Comparison of ENCODE assay signal across 16 mouse cellular contexts in the genomic region with DNA sequence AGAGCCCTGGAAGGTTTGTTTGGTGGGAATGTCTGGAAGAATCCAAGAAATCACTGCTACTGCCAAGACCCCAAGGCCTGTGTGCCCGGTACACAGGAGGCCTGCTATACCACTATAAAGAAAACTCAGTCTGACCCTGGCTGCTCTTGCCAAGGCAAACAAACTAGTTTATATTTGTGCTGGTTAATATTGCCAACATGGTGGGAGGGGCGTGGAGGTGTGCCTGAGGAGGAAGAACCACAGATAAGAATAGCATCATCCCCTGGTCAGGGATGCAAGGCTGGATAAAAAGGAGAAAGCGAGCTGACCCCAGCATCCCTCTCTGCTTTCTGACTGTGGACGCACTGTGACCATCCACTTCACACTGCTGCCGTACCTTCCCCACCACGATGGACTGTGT.
"Had no signal": no experiment of that assay in that cellular context is flagged by ENCODE, and none has a peak within 500 bp of the region (broad histone marks: within the 10 kb centered on the region; RNA-seq: fewer than 3 reads in every experiment).

No protein-coding gene starts in this region.

- H3K27me3 ChIP-seq: lung, embryonic 15.5 days; midbrain, embryonic 12.5 days; neural tube, embryonic 12.5 days; stomach, embryonic 15.5 days had no signal

- DNase-seq: liver, postnatal 0 days; lung, adult 2 months; lung, postnatal 14 days; lung, postnatal 36 days; midbrain, embryonic 14.5 days; right cerebral cortex, postnatal 14 days; thymus, adult 2 months; thymus, postnatal 25 days; thymus, postnatal 4 days had no signal

- H3K4me2 ChIP-seq: lung, embryonic 15.5 days; midbrain, embryonic 12.5 days; neural tube, embryonic 12.5 days; stomach, embryonic 15.5 days had no signal

- ATAC-seq: liver, postnatal 0 days; lung, postnatal 0 days had no signal

- H3K4me1 ChIP-seq: lung, embryonic 15.5 days; midbrain, embryonic 12.5 days; neural tube, embryonic 12.5 days; stomach, embryonic 15.5 days had no signal

- H3K27ac ChIP-seq: lung, embryonic 15.5 days; midbrain, embryonic 12.5 days; neural tube, embryonic 12.5 days; stomach, embryonic 15.5 days; stomach, postnatal 0 days had no signal

- H3K9me3 ChIP-seq: lung, embryonic 15.5 days; midbrain, embryonic 12.5 days; neural tube, embryonic 12.5 days; stomach, embryonic 15.5 days had no signal

- H3K9ac ChIP-seq: liver, postnatal 0 days; lung, embryonic 15.5 days; midbrain, embryonic 12.5 days; neural tube, embryonic 12.5 days; stomach, embryonic 15.5 days had no signal

- H3K4me3 ChIP-seq: lung, embryonic 15.5 days; megakaryocyte, embryonic 14.5 days; midbrain, embryonic 12.5 days; neural tube, embryonic 12.5 days; stomach, embryonic 15.5 days had no signal
